In genomic region chr17:46336475-46336874, GRCm38 (mm10) we compare ENCODE assay signal across 12 mouse cellular contexts. TPM values are rescaled to one million over a fixed set of nuclear protein-coding genes. Genes with fewer than 3 reads are reported as not detected.
A peak's percentile ranks its signal among the peaks of the same experiment; 100 is the strongest.
DNase-seq lines count a peak whose midpoint lies in the region; ATAC-seq and TF ChIP-seq lines count a peak whose summit lies in the region.
"Had no signal": no experiment of that assay in that cellular context is flagged by ENCODE, and none has a peak within 500 bp of the region (broad histone marks: within the 10 kb centered on the region; RNA-seq: fewer than 3 reads in every experiment).

No protein-coding gene starts in this region.

- H3K4me3 ChIP-seq in layer of hippocampus, adult 2 months, result no peak overlapping the region
- H3K4me3 ChIP-seq in embryonic fibroblast, embryonic 13.5 days (ENCODE audit: insufficient read depth, low read length), result no peak overlapping the region
- H3K4me3 ChIP-seq: embryonic facial prominence, embryonic 12.5 days; hindbrain, embryonic 12.5 days had no signal

- no peak overlapping the region for H3K27ac ChIP-seq in layer of hippocampus, adult 2 months
- no peak overlapping the region for H3K27ac ChIP-seq in embryonic fibroblast, embryonic 13.5 days (ENCODE audit: insufficient read depth, low read length)
- H3K27ac ChIP-seq: embryonic facial prominence, embryonic 12.5 days; hindbrain, embryonic 12.5 days had no signal

- H3K4me1 ChIP-seq in embryonic fibroblast, embryonic 13.5 days (ENCODE audit: control insufficient read depth, insufficient read depth, low read length), result no peaks in the 10 kb centered on the region
- H3K4me1 ChIP-seq: embryonic facial prominence, embryonic 12.5 days; hindbrain, embryonic 12.5 days had no signal

- TF ChIP-seq POLR2A in embryonic fibroblast, embryonic 13.5 days (IDR thresholded peaks at IDR 0.05; ENCODE audit: low read depth, low read length), result no peak

- no peak for ATAC-seq in CD4-positive, CD25-positive, alpha-beta regulatory T cell, adult 4 months

- DNase-seq in CD4-positive, CD25-positive, alpha-beta regulatory T cell, adult 2 months (ENCODE audit: low read depth, low spot score), result peak; percentile 52
- DNase-seq in layer of hippocampus, adult 2 months (ENCODE audit: low spot score in 2 of 2), result no peak
- DNase-seq in layer of hippocampus, postnatal 25 days (ENCODE audit: extremely low spot score in 1 of 2, low spot score in 1 of 2), result no peak
- peak; percentile 40 for DNase-seq in CD4-positive helper T cell, adult 2 months (ENCODE audit: low read depth, low spot score)
- DNase-seq in layer of hippocampus, adult 18-20 months (ENCODE audit: low spot score in 2 of 2), result no peak
- no peak for DNase-seq in frontal cortex, postnatal 14 days (ENCODE audit: low spot score in 2 of 2)

- TF ChIP-seq CTCF in layer of hippocampus, adult 2 months (conservative IDR thresholded peaks at IDR 0.05), result peak; percentile 69
- TF ChIP-seq CTCF in embryonic fibroblast, embryonic 13.5 days (IDR thresholded peaks at IDR 0.05; ENCODE audit: borderline replicate concordance, insufficient read depth, low read length), result peak; percentile 45; the same call in 1 of the 2 replicates

RNA-seq across cellular contexts. Expression of gene Abcc10, which starts 8.3 kb away (rescaled TPM):
- polyA plus RNA-seq in CD4-positive, CD25-positive, alpha-beta regulatory T cell, adult 4 months (2017; shearing (Covaris generic)), result 1 to 10 TPM; 3.0 to 4.3 TPM
- 1 to 10 TPM; 8.9 to 9.7 TPM for total RNA-seq in layer of hippocampus, adult 2 months (2021)
- 10 to 100 TPM in 1 of 2 experiments, 1 to 10 TPM in 1; 8.8 to 11.7 TPM for total RNA-seq in layer of hippocampus, postnatal 25 days (2021)
- 3.5 and 3.9 TPM in 2 replicates for polyA plus RNA-seq in embryonic fibroblast, embryonic 13.5 days (2011; ENCODE audit: insufficient read length, low read depth, missing spikeins)
- total RNA-seq in layer of hippocampus, adult 18-20 months (2021), result 1 to 10 TPM; 7.7 to 8.6 TPM

RNA-seq across cellular contexts. Expression of gene Dlk2, which starts 39.3 kb away (rescaled TPM):
- not detected for polyA plus RNA-seq in CD4-positive, CD25-positive, alpha-beta regulatory T cell, adult 4 months (2017; shearing (Covaris generic))
- total RNA-seq in layer of hippocampus, adult 2 months (2021), result 10 to 100 TPM; 52.5 to 53.5 TPM
- 10 to 100 TPM; 45.3 to 47.0 TPM for total RNA-seq in layer of hippocampus, postnatal 25 days (2021)
- polyA plus RNA-seq in embryonic fibroblast, embryonic 13.5 days (2011; ENCODE audit: insufficient read length, low read depth, missing spikeins), result 2.6 and 3.3 TPM in 2 replicates
- total RNA-seq in layer of hippocampus, adult 18-20 months (2021), result 10 to 100 TPM; 47.4 to 49.0 TPM
- total RNA-seq: megakaryocyte, adult 5-6 weeks; neutrophil, adult 5-6 weeks had no signal

RNA-seq across cellular contexts. Expression of gene Zfp318, which starts 47.1 kb away (rescaled TPM):
- 1 to 10 TPM; 5.0 to 6.7 TPM for polyA plus RNA-seq in CD4-positive, CD25-positive, alpha-beta regulatory T cell, adult 4 months (2017; shearing (Covaris generic))
- total RNA-seq in layer of hippocampus, adult 2 months (2021), result 10 to 100 TPM; 57.4 to 70.5 TPM
- 10 to 100 TPM; 51.3 to 69.7 TPM for total RNA-seq in layer of hippocampus, postnatal 25 days (2021)
- polyA plus RNA-seq in embryonic fibroblast, embryonic 13.5 days (2011; ENCODE audit: insufficient read length, low read depth, missing spikeins), result 24.1 and 32.6 TPM in 2 replicates
- 10 to 100 TPM; 46.3 to 53.0 TPM for total RNA-seq in layer of hippocampus, adult 18-20 months (2021)

RNA-seq across cellular contexts. Expression of gene Tjap1, which starts 53.6 kb away (rescaled TPM):
- 10 to 100 TPM; 15.0 to 18.5 TPM for polyA plus RNA-seq in CD4-positive, CD25-positive, alpha-beta regulatory T cell, adult 4 months (2017; shearing (Covaris generic))
- 10 to 100 TPM; 54.0 to 56.7 TPM for total RNA-seq in layer of hippocampus, adult 2 months (2021)
- 10 to 100 TPM; 47.6 to 49.6 TPM for total RNA-seq in layer of hippocampus, postnatal 25 days (2021)
- 60.8 and 63.2 TPM in 2 replicates for polyA plus RNA-seq in embryonic fibroblast, embryonic 13.5 days (2011; ENCODE audit: insufficient read length, low read depth, missing spikeins)
- 10 to 100 TPM; 44.1 to 47.2 TPM for total RNA-seq in layer of hippocampus, adult 18-20 months (2021)

Comparison
In these comparisons a context has a peak if more than half of its experiments do, and no peak if none do; other contexts are left out.
1. DNase-seq: peak in CD4-positive, CD25-positive, alpha-beta regulatory T cell, adult 2 months (single experiment) and CD4-positive helper T cell, adult 2 months (single experiment); none in layer of hippocampus, adult 2 months (0 of 2), layer of hippocampus, postnatal 25 days (0 of 2), layer of hippocampus, adult 18-20 months (0 of 2) and frontal cortex, postnatal 14 days (0 of 2).